Mouse (Mus musculus): ENCODE measurements around the gene Tdrd9. TPM values are rescaled to one million over a fixed set of nuclear protein-coding genes. Genes with fewer than 3 reads are reported as not detected.

The Tdrd9 gene
- polyA plus RNA-seq, 1 experiment from 2014 or later = 0.07 TPM

DNA sequence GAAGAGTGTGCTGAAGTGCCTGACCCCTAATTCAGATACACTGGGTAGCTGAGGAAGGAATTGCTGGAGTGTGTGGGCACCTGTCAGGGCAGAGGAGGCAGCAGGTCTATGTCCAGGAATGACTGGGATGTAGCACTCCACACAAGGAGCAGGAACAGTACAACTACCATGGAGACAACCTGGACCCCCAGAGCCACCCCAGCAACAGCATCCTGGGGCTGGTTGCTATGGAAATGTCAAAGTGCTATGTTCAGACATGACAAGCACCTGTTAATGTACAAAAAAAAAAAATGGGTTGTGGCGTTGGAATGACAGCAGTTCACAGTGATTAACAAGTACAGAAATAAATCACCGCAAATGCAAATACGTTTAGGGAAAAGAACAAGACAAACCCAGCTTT is 114.9 kb downstream of the Tdrd9 start:
- H3K9ac ChIP-seq (ENCODE audit: low read depth, low read length) = no peak overlapping the region
- no peak overlapping the region for H3K27ac ChIP-seq (ENCODE audit: low read length)
- H3K27me3 ChIP-seq (ENCODE audit: control insufficient read depth, insufficient read depth, low read depth, low read length) = no peaks in the 10 kb centered on the region
- no peak overlapping the region for H3K4me2 ChIP-seq (ENCODE audit: low read depth, low read length)
- H3K9me3 ChIP-seq (replicated peaks; ENCODE audit: control insufficient read depth, low read length) = no peaks in the 10 kb centered on the region
- 79% methylated on average over 3 of the region's 3 CpGs for WGBS (ENCODE audit: insufficient replicate concordance)
- H3K4me3 ChIP-seq (ENCODE audit: low read depth, low read length) = no peak overlapping the region
- H3K36me3 ChIP-seq (ENCODE audit: control insufficient read depth, insufficient read depth) = no peaks in the 10 kb centered on the region
- no peaks in the 10 kb centered on the region for H3K4me1 ChIP-seq (ENCODE audit: control insufficient read depth, low read depth, low read length)
- no peak for ATAC-seq (ENCODE audit: low read depth)

DNA sequence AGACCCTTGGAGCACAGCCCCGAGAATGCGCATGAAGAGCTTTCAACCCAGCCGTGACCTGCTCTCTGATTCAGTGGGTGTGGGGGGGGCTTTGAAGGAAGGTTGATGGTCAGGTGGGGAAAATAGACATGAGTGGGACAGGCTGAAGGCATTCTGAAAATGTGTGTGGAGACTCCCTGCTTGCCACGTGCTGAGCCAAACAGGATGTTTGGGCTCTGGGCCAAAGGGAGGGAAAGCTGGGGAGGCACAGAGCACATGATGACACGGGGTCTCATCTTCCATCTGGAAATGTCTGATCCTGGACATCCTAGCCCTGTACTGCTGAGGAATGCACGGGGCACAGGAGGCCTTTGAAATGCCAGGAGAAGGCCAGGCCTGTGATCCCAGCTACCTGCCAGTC is 115.4 kb downstream of the Tdrd9 start:
- Histone ChIP-seq H3K4me1 (ENCODE audit: control insufficient read depth, low read depth, low read length) (no peaks in the 10 kb centered on the region), H3K9me3 (replicated peaks; ENCODE audit: control insufficient read depth, low read length) (no peaks in the 10 kb centered on the region), H3K4me3 (ENCODE audit: low read depth, low read length) (no peak overlapping the region), H3K36me3 (ENCODE audit: control insufficient read depth, insufficient read depth) (no peaks in the 10 kb centered on the region), H3K9ac (ENCODE audit: low read depth, low read length) (no peak overlapping the region), H3K4me2 (ENCODE audit: low read depth, low read length) (no peak overlapping the region), H3K27me3 (ENCODE audit: control insufficient read depth, insufficient read depth, low read depth, low read length) (no peaks in the 10 kb centered on the region; the same call in 1 of the 2 replicates), H3K27ac (ENCODE audit: low read length) (no peak overlapping the region)
- 55% methylated on average over 6 of the region's 6 CpGs for WGBS (ENCODE audit: insufficient replicate concordance)
- ATAC-seq (ENCODE audit: low read depth) = no peak

DNA sequence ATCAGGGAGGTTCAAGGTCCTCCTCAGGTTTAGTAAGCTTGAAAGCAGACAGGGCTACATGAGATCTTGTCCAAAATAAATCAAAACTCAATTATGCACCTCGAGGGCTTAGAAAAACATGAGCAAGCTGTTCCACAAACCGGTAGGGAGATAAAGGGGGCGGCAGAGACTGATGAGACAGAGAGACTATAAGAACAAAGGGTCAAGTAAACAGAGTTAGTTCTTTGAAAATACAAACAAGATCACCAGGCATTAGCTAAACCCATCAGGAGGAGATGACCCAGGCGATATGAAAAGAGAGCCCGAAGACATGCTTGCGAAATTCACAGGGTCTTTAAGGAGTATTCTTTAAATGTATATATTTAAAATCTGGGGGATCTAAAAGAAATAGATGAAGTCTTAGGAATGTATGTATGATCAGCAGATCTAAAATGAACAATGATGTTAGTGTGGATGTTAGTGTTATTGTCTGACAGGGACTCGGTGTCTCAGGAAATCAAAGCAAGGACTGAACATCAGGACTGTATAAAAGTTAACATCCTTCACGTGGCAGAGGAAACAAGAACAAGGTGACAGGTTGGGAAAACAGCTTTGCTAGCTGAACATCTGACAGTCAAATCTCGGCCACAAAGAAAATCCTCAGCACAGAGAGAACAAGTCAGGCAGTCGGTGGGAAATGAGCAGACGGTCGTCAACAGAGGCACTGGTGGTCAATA is 117.4 kb downstream of the Tdrd9 start:
- Histone ChIP-seq H3K4me1 (ENCODE audit: control insufficient read depth, low read depth, low read length) (no peaks in the 10 kb centered on the region), H3K27me3 (ENCODE audit: control insufficient read depth, insufficient read depth, low read depth, low read length) (no peaks in the 10 kb centered on the region; the same call in 1 of the 2 replicates), H3K9ac (ENCODE audit: low read depth, low read length) (no peak overlapping the region), H3K4me2 (ENCODE audit: low read depth, low read length) (no peak overlapping the region), H3K27ac (ENCODE audit: low read length) (no peak overlapping the region), H3K36me3 (ENCODE audit: control insufficient read depth, insufficient read depth) (no peaks in the 10 kb centered on the region), H3K9me3 (replicated peaks; ENCODE audit: control insufficient read depth, low read length) (no peaks in the 10 kb centered on the region), H3K4me3 (ENCODE audit: low read depth, low read length) (no peak overlapping the region)
- 48% methylated on average over 12 of the region's 12 CpGs for WGBS (ENCODE audit: insufficient replicate concordance)
- no peak for ATAC-seq (ENCODE audit: low read depth)

DNA sequence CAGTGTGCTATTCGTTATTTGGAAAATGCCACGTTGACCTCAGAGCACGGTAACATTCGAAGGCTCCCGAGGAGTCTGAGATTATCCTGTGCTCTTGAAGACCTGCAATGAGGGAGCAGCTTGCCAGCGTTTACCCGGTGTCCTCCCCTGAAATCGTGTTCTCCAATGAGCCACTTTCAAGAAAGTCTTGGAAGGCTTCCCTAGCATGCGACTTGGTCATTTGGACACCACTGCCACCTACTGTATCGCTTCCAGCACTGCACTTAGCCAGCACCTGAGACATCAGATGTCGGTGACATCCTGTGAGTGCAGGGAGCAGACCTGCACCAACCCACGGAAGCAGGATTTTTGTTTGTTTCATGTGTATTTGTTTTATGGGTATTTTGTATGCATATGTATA is 119.7 kb downstream of the Tdrd9 start:
- H3K4me2 ChIP-seq (ENCODE audit: low read depth, low read length) = no peak overlapping the region
- H3K9me3 ChIP-seq (replicated peaks; ENCODE audit: control insufficient read depth, low read length) = no peaks in the 10 kb centered on the region
- no peak overlapping the region for H3K27ac ChIP-seq (ENCODE audit: low read length)
- ATAC-seq (ENCODE audit: low read depth) = no peak
- no peak overlapping the region for H3K9ac ChIP-seq (ENCODE audit: low read depth, low read length)
- H3K4me3 ChIP-seq (ENCODE audit: low read depth, low read length) = no peak overlapping the region
- H3K27me3 ChIP-seq (ENCODE audit: control insufficient read depth, insufficient read depth, low read depth, low read length) = no peaks in the 10 kb centered on the region; the same call in 1 of the 2 replicates
- H3K4me1 ChIP-seq (ENCODE audit: control insufficient read depth, low read depth, low read length) = no peaks in the 10 kb centered on the region
- WGBS (ENCODE audit: insufficient replicate concordance) = 7% methylated on average over 12 of the region's 12 CpGs
- no peaks in the 10 kb centered on the region for H3K36me3 ChIP-seq (ENCODE audit: control insufficient read depth, insufficient read depth)

DNA sequence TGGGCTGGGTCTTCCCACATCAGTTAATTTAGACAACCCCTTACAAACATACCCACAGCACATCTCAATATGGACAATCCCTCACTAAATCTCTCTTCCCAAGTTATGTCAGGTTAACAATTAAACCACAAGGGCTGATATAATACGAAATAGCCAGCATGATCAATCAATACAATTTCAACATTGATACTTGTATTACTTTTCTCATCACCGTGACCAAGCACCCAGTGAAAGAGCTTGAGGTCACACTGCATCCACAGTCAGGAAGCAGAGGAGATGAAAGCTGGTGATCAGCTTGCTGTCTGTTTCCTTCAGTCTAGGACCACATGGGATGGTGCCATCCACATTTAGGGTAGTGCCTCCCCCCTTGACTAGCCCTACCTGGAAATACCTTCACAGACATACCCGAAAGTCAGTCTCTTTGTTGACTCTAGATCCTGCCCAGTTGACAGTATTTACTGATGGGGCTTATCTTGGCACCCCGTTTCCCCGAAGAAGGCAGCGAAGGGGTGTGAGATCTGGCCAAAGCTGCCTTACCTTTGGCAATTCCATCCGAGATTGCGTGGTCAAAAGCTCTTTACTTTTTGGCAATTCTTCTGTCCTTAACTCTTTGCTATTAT is 123.0 kb downstream of the Tdrd9 start:
- no peak for ATAC-seq (ENCODE audit: low read depth)
- Histone ChIP-seq H3K9me3 (replicated peaks; ENCODE audit: control insufficient read depth, low read length) (no peaks in the 10 kb centered on the region), H3K9ac (ENCODE audit: low read depth, low read length) (no peak overlapping the region), H3K4me3 (ENCODE audit: low read depth, low read length) (no peak overlapping the region), H3K4me1 (ENCODE audit: control insufficient read depth, low read depth, low read length) (no peaks in the 10 kb centered on the region), H3K4me2 (ENCODE audit: low read depth, low read length) (no peak overlapping the region), H3K27me3 (ENCODE audit: control insufficient read depth, insufficient read depth, low read depth, low read length) (no peaks in the 10 kb centered on the region; the same call in 1 of the 2 replicates), H3K27ac (ENCODE audit: low read length) (no peak overlapping the region), H3K36me3 (ENCODE audit: control insufficient read depth, insufficient read depth) (no peaks in the 10 kb centered on the region)
- WGBS (ENCODE audit: insufficient replicate concordance) = 48% methylated on average over 8 of the region's 8 CpGs

DNA sequence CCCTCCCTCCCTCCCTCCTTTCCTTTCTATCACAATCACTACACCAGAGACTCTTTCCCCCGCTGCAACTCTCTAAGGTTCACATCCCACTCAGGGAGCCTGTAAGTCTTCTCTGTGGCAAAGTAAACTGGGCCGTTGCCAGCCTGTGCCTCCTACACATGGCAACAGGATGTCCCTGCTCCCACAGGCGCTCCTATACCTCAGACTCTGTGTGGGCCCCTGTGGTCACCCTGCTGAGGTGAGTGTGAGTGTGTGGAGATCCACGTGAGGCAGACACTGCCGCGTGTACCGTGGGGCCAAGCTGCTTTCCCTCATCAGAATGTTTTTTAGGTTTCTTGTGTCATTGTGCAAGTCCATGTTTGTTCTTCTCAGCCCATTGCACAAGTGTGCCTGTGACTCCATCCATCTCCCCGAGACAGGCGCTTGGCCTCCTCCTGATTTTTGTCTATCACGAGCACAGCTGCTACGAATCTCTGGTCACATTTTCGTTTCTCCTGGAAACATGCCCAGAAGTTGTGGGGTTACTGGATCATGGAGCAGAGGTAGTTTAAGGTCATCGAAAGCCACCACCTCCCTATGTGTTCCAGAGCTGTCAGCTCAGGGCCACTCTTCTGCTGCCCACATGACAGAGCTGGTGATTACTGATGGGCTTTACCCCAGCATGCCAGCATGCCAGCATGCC is 124.8 kb downstream of the Tdrd9 start:
- H3K27ac ChIP-seq (ENCODE audit: low read length) = no peak overlapping the region
- ATAC-seq (ENCODE audit: low read depth) = peak; percentile 53
- no peaks in the 10 kb centered on the region; the same call in 1 of the 2 replicates for H3K27me3 ChIP-seq (ENCODE audit: control insufficient read depth, insufficient read depth, low read depth, low read length)
- no peaks in the 10 kb centered on the region for H3K4me1 ChIP-seq (ENCODE audit: control insufficient read depth, low read depth, low read length)
- H3K36me3 ChIP-seq (ENCODE audit: control insufficient read depth, insufficient read depth) = no peaks in the 10 kb centered on the region
- 48% methylated on average over 13 of the region's 13 CpGs for WGBS (ENCODE audit: insufficient replicate concordance)
- no peak overlapping the region for H3K9ac ChIP-seq (ENCODE audit: low read depth, low read length)
- H3K9me3 ChIP-seq (replicated peaks; ENCODE audit: control insufficient read depth, low read length) = no peaks in the 10 kb centered on the region
- H3K4me3 ChIP-seq (ENCODE audit: low read depth, low read length) = no peak overlapping the region
- no peak overlapping the region for H3K4me2 ChIP-seq (ENCODE audit: low read depth, low read length)

DNA sequence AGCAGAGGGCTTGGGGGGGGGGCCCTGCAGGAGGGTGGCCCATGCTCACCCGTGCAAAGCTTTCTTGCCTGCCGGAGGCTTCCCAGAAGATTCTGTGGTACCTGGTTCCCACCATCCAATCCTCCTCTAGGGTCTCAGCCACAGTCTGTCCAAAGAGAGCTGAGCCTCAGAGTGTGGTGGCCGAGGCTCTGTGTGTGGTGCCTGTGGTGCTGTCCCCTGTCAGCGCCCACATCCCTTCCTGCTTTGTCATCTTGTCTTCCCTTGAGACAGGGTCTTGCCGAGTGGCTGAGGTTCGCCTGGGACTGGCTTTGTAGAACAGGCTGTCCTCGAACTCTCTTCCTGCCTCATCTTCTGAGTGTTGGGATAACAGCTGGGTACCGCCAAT is 125.4 kb downstream of the Tdrd9 start:
- no peaks in the 10 kb centered on the region for H3K4me1 ChIP-seq (ENCODE audit: control insufficient read depth, low read depth, low read length)
- ATAC-seq (ENCODE audit: low read depth) = no peak
- H3K27me3 ChIP-seq (ENCODE audit: control insufficient read depth, insufficient read depth, low read depth, low read length) = no peaks in the 10 kb centered on the region; the same call in 1 of the 2 replicates
- H3K4me3 ChIP-seq (ENCODE audit: low read depth, low read length) = no peak overlapping the region
- no peaks in the 10 kb centered on the region for H3K36me3 ChIP-seq (ENCODE audit: control insufficient read depth, insufficient read depth)
- H3K4me2 ChIP-seq (ENCODE audit: low read depth, low read length) = no peak overlapping the region
- H3K27ac ChIP-seq (ENCODE audit: low read length) = no peak overlapping the region
- H3K9me3 ChIP-seq (replicated peaks; ENCODE audit: control insufficient read depth, low read length) = no peaks in the 10 kb centered on the region
- 45% methylated on average over 8 of the region's 8 CpGs for WGBS (ENCODE audit: insufficient replicate concordance)
- H3K9ac ChIP-seq (ENCODE audit: low read depth, low read length) = no peak overlapping the region

DNA sequence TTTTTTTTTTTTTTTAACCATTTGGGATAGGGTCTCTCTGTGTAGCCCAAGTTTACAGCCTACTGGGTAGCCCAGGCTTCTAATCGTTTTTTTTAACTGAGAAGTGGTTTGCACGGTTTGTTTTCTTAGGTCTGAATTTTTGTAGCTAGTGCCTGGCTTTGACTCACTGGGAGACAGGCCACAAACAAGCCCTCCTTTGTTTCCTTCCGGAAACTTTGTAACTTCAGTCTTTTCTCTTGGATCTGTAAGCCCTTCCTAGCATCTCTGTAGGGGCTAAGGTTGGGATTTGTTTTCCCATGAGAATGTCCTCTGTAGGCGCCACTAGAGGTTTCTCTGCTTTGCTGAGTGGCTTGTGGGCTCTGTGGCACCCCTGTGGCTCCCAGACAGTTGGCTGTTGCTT is 128.7 kb downstream of the Tdrd9 start:
- no peaks in the 10 kb centered on the region for H3K27me3 ChIP-seq (ENCODE audit: control insufficient read depth, insufficient read depth, low read depth, low read length)
- no peak for ATAC-seq (ENCODE audit: low read depth)
- H3K27ac ChIP-seq (ENCODE audit: low read length) = no peak overlapping the region
- no peak overlapping the region for H3K9ac ChIP-seq (ENCODE audit: low read depth, low read length)
- no peaks in the 10 kb centered on the region for H3K36me3 ChIP-seq (ENCODE audit: control insufficient read depth, insufficient read depth)
- WGBS (ENCODE audit: insufficient replicate concordance) = 42% methylated on average over 4 of the region's 4 CpGs
- no peaks in the 10 kb centered on the region for H3K9me3 ChIP-seq (replicated peaks; ENCODE audit: control insufficient read depth, low read length)
- H3K4me2 ChIP-seq (ENCODE audit: low read depth, low read length) = no peak overlapping the region
- no peaks in the 10 kb centered on the region for H3K4me1 ChIP-seq (ENCODE audit: control insufficient read depth, low read depth, low read length)
- no peak overlapping the region for H3K4me3 ChIP-seq (ENCODE audit: low read depth, low read length)

DNA sequence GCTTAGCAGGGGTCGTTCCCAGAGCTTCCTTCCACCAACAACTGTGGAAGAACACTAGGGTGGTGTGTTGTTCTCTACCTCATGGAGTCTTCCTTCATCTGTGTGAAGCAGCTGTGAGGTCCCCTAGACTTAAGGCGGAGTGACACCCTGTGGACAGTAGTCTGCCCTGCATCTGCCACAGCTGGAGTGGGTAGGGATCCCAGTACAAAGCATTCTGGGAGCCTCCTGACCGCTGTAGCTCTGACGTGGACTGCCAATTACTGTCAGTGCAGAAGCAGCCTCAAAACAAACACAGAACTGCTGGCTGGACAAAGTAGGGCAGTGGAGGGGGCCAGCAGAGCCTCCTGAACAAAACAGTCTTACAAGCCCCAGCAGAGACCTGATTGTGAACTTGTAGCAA is 129.7 kb downstream of the Tdrd9 start:
- H3K27ac ChIP-seq (ENCODE audit: low read length) = no peak overlapping the region
- no peak overlapping the region for H3K4me2 ChIP-seq (ENCODE audit: low read depth, low read length)
- H3K9me3 ChIP-seq (replicated peaks; ENCODE audit: control insufficient read depth, low read length) = no peaks in the 10 kb centered on the region
- H3K36me3 ChIP-seq (ENCODE audit: control insufficient read depth, insufficient read depth) = no peaks in the 10 kb centered on the region
- H3K4me3 ChIP-seq (ENCODE audit: low read depth, low read length) = no peak overlapping the region
- no peak overlapping the region for H3K9ac ChIP-seq (ENCODE audit: low read depth, low read length)
- H3K27me3 ChIP-seq (ENCODE audit: control insufficient read depth, insufficient read depth, low read depth, low read length) = no peaks in the 10 kb centered on the region
- ATAC-seq (ENCODE audit: low read depth) = no peak
- H3K4me1 ChIP-seq (ENCODE audit: control insufficient read depth, low read depth, low read length) = no peaks in the 10 kb centered on the region
- 44% methylated on average over 4 of the region's 4 CpGs for WGBS (ENCODE audit: insufficient replicate concordance)

Data from liver, embryonic 16.5 days (tissue).